Mouse (Mus musculus): ENCODE data around the gene Rab11a.
"Not testable (repeated sequence)": the region's sequence is repeated elsewhere in the genome, so short reads cannot be mapped to it uniquely, and the experiment has no call there.

Rab11a gene

DNA sequence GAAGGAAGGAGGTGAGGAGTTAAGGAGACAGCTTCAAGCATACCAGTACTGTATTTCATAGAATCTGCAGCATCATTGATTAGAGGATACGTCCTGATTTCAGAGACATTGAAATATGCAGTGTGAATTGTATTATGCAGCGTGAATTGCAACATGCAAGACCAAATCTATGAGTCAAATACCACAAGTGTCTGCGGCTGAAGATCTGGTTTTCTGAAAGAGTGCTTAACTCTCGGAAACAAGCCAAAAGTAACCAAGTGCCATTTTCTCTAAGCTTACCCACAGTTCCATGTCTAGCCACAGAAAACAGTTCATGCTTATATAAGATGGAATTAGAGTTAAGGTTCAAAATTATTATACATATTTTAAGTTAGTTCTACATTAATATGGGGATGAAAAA, 10.2 kb upstream of the Rab11a start:
- DNase-seq (ENCODE audit: low spot score in 2 of 2), result no peak

DNA sequence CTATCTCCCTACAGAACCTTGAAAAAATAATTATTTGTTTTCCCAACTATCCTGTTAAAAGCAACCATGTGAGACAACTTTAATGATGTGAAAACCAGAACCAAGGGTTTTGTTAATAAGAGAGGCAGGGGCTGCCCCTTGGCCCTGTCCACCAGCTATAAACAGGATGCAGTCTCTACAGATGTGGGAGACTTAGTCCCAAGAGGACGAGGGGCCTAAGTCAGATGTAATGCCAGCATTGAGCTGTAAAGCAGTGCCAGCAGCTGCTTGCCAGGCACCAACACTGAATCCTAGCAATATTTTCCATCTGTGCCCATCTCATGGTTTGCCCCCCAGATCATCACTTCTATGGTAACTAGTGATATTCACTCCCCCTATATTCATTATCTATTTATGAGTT, 4.9 kb upstream of the Rab11a start:
- no peak for DNase-seq (ENCODE audit: low spot score in 2 of 2)

DNA sequence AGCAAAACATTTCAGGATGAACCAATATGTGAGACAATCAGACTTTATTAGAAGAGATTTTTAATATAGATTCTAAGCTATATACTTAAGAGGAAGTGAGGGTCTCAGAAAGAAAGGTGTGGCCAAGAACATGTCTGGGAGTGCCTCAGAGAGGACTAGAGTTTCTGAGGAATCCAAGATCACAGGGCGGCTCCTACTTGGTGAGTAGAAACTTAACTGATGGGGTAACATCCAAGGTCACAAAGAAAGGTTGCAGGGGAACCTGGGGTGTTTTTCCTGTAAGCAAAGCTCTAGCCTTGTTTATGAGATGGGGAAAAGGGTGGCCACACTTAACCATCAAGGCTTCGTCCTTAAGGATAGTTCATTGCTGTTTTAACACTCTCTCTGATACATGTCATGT, 1.4 kb upstream of the Rab11a start:
- no peak for DNase-seq (ENCODE audit: low spot score in 2 of 2)

DNA sequence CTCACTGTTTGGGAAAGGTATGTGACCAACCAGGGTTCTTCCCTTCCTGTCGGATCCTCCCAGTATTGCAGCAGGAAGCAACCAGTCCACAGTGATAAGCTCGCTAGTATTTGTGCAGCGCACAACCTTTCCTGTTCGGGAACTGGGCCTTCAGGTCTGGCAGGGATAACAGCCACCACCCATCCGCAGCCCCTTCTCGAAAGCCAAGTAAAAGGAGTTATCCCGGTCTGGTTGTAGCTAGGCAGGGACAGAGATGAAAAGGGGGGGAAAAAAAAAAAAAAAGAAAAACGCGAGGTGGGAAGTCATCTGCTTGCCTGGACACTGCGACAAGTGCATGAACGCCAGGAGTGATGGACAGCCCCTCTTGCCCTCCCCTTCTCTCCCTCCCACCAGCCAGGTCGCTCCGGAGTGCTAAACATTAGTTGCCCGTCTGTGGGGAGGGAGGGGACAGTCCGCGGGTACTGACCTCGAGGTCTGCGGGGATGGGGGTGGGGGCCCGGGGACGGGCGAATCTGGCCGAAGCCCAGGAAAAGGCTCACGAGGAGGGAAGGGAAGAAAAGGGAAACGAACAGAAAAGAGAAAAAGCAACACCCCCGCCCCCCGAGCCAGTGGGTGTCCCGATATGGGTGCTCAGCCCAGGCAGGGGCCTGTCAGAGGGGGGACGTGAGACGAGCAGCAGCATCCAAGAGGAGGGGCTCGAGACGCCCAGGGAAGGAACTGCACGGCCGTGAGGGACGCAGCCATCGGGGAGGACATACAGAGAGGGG, 736 bp downstream of the Rab11a start:
- peak; percentile 70 to 71 for DNase-seq (ENCODE audit: low spot score in 2 of 2)

DNA sequence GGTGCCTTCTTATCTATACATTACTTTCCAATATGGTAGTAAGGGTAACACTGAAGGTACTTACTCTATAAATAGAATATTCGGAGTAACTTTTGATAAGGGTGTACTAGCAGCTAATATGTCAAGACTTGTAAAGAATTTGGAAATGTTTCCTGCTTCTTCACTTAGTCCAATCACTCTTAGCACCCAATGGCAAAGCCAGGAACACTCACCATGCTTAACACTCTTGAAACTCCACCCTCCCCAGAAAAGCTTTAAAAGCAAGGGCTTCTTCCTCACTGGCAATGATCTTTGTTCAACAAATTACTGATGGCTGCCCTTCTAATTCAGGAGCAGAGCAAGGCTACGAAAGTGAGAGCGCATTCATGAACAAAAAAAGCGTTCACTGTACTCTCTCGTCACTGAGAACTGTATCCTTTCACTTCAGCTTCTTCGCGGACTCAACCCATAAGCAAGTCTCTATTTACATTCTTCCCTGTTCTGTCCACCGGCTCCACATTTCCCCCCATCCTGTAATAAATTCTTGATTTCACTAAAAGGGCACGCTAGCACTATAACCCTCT, 1.4 kb downstream of the Rab11a start:
- peak in 1 of 2 experiments; percentile 28 for DNase-seq (ENCODE audit: low spot score in 2 of 2)

DNA sequence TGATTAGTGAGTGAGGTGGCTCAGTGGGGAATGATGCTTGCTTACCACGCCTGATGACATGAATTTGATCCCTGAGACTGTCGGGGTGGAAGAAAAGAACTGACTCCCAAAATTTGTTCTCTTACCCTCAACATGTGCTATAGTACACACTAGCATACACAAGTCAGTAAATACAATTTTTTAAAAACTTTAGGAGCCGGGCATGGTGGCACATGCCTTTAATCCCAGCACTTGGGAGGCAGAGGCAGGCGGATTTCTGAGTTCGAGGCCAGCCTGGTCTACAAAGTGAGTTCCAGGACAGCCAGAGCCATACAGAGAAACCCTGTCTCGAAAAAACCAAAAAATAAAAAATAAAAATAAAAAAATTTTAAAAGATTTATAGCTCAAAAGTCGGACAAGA, 2.6 kb downstream of the Rab11a start:
- DNase-seq (ENCODE audit: low spot score in 2 of 2), result not testable (repeated sequence)

DNA sequence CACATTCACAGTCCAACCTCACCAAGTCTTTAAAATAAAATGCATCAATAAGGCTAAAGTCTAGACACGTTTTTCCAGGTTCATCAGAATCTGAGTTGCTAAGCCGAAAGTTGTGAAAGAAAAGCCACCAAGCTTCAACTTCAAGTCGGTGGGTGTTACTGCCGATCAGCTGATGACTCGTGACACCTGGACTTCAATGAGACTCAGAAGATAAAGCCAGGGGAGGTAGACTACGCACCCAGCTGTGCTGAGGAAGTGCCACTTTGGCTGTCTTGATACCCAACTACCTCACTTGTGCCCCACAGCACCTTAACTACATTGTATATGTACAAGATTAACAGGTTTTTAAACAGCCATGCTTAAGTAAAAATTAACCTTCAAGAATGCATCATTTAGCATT, 3.4 kb downstream of the Rab11a start:
- DNase-seq (ENCODE audit: low spot score in 2 of 2), result no peak

DNA sequence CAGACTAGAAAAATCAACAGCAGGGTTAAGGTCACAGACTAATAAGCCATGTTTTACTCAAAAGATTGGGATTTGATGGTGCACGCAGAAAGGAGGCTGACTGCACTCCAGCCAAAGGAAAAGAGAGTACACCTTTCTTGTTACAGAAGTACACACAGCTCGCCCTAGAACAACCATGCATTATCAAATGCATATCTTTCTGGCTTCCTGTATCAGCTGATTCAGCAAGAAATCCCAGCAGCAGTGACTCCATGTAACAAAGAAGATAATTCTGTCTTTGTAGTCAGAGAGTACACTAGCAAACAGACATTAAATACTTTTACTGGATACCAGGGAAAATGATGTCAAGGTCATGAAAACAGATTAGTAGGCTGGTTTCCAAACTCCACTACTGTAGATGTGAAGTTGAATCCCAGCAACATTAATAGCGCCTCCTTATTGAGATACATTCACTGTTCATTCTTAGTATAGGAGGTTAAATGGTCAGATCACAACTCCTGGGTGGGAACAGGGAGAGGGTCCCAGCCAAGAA, 6.5 kb downstream of the Rab11a start:
- DNase-seq (ENCODE audit: low spot score in 2 of 2), result no peak

DNA sequence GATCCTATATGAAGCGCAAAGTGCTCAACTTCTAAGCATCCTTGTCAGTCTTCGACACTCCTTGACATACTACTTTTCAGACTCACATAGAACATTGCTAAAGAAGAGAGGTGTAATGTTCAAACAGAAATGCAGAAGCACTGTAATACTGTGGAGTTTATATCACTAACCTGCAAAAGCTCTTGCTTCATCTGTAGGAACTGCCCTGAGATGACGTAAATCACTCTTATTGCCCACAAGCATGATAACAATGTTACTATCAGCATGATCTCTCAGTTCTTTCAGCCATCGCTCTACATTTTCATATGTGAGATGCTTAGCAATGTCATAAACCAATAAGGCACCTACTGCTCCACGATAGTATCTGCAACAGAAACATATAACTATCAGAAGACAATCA, 11.1 kb downstream of the Rab11a start:
- DNase-seq (ENCODE audit: low spot score in 2 of 2), result no peak

DNA sequence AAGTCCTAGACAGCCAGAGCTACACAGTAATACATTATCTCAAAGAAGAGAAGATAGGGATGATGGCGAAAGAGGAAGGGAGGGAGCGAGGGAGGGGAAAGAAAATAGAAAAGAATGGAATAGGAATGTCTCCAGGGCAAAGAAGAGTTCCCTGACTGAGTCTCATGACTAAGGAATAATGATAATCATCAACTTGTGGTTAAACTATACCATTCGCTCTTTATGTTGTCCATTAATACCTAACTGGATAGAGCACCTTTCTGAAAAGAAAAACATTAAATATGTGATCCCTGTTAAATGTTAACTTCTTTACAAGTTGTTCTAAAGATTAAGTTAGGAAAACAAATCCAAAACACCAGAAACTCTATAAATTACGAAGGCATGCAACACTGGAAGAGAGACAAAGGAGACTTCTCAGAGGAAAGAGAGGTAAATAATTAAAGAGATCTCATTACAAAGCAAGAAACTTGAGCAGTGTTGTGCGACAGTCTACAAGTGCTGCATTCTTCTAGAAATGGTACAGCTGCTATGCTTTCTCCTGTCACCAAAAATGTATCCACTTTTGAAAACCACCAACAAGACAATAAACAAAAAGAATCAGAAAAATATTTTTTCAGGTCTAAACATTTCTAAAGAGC, 17.9 kb downstream of the Rab11a start:
- no peak for DNase-seq (ENCODE audit: low spot score in 2 of 2)

DNA sequence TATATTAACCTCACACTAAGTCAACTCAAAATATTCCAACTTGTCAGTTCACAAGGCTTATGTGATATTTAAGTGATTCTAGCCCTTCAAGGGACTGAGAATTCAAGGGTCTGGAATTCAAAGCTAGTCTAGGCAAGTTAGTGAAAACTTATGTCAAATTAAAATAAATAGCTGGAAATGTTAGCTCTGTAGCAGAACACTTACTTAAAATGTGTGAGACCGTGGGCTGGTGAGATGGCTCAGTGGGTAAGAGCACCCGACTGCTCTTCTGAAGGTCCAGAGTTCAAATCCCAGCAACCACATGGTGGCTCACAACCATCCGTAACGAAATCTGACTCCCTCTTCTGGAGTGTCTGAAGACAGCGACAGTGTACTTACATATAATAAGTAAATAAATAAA, 27.3 kb downstream of the Rab11a start:
- not testable (repeated sequence) for DNase-seq (ENCODE audit: low spot score in 2 of 2)

DNA sequence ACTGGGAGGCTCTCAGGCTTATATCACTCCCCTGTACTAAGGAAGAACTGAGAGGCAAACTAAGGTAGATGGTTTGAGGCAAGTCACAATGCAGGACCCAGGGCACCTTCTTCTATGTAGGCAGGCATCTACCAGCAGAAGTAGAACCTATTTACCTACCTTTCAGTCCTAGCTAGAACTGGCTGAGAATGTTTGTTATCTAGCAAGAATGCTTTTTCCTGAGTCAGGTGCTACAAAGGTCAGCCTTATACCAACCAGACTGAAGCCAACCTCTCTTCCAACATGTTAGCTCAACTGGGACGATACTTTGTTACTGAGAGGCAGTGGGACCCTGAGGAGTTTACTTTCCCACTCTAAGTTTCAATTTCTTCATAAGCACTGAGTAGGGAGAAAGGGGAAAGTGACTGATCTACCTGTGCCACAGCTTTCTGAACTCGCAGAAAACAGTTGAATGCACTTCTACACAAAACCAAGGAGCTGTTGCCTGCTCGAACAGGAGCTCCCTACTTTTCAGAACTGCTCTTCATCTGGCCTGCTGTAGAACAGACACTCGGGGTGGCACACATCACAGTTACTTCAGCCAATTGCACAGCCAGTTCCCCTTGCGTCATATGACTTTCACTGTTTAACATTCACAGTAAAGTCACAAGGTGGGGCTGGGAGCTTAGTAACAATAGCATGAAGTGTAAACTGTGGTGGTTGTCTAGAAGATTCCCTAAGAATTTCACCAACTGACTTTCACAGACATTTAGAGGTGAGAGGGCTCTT, 33.3 kb downstream of the Rab11a start:
- no peak for DNase-seq (ENCODE audit: low spot score in 2 of 2)

DNA sequence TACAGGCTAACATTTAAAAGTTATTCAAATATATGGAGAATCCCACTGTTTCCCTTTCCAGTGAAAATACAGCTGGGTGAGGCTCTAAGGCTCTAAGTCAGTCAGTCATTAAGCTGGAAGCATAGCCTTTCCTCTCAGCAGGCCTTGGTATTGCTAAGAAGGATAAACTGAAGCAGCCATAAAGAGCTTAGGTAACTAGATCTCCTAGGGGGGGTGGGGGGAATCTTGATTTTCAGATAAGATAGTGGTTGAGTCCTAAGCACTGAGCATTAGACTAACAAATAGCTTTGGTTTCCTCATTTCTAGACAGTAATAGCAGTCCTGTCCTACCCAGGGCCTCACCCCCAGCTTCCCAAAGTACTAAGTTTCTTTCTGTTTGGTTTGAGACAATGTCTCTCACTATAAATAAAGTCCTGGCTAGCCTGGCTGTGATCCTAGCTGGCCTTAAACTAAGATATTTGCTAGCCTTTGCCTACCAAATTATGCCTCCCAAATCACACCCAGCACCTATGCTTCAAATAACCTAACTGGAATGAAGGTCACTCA, 34.1 kb downstream of the Rab11a start:
- DNase-seq (ENCODE audit: low spot score in 2 of 2), result no peak

DNA sequence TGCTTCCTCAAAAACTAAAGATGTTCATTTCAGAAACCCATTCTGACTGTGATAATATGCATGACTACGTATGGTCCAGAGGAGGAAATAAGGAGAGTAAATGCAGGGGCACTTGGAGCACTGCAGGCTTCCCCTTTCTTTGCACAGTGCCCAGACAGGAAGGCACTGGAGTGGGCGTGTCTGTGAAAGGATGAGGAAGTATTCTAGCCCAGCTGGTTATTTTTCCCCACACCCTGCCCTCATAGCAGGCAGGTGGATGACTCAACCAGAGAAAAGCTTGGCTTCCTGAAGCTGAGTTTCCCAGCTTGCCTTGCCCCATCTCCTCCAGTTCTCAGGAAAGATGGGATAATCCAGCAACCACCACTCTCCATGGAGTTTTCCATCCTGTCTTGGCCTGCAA, 34.6 kb downstream of the Rab11a start:
- DNase-seq (ENCODE audit: low spot score in 2 of 2), result peak; percentile 52 to 57

DNA sequence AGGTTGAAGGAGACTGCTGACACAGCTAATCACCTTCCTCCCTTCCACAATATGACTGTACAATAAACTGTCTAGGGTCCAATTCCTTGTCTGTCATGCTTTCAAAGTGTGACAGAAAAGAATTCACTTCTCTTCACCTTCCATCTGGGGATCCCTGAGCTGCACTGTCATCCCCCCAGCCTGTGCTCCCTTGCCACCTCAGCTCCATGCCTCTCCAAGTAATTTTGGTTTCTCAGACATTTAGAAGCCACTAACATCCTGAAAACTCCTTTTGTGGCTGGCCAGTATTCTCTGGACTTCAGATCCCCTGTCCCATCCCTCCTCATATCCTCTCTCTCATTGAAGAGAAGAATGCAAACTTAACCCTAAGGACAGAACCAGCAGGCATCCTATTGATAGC, 35.2 kb downstream of the Rab11a start:
- DNase-seq (ENCODE audit: low spot score in 2 of 2), result no peak

DNA sequence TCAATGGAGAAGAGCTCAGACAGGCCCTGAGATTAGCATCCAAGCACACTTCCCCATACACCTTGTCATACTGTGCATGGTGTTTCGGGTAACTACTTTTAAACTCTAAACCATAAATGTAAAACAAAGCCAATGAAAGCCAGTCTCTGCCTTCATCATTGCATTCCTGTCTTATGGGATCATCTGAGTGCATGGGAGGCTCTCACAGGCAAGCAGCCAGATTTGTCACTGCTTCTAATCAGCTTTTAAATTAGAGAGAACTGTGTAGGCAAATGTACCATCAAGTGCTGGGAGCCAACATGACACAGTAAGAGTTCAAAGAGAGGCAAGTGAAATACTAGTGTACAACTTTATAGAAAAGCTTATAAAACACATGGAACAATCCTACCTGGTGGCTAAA, 35.9 kb downstream of the Rab11a start:
- DNase-seq (ENCODE audit: low spot score in 2 of 2), result peak; percentile 44 to 50

DNA sequence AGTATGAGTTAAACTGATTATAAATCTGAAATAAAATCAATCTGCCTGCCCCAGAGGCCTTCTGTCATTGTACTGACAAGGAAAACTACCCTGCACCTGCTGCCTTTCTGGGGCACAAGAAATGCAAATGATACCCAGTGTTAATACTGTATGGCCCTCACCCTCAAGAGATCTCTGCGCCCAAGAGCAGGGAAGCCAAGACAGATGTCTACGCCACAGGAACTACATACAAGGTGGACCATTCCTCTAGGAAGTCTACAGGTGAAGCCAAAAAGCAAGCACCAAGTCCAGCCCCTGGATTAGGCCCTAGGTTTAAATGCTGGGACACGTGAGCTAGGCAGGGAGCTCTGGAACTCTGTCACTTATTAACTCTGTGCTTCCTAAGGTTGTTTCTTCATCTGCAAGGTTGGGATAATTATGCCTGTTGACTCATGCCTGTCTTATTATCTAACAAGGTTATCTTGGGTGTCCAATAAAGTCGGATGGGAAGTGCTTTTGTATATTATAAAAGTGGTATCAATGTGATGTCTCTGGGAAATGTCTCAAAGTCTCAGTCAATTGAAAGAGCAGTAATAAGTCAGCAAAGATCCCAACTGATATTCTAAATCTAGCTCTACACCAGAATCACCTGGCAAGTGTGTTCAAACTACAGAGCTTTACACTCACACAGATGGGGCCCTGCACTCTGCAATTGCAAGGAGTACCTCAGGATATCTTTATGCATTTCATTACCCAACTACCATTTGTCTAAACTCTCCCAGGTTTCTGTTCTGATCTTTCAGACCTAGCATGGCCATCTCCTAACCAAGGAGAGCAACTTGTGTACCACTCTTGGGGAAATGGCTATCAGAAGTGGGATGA, 36.9 kb downstream of the Rab11a start:
- no peak for DNase-seq (ENCODE audit: low spot score in 2 of 2)

DNA sequence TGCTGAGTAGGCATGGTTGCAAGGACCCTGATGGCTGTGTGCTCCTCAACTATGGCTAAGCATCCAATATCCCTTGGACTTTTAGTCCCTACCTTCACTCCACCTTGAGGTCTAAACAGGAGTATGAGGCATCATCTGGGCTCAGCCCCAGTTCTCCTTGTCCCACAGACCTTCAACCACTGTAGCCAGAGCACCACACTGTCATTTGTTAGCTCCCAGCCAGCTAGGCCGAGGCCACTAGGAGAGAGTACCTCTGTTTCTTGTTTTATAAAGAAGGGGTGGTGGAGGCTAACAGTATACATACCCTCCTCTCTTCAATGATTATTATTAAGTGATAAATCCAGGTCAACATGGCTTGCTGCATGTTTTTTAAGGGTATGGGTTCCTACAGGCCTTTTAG, 39.0 kb downstream of the Rab11a start:
- DNase-seq (ENCODE audit: low spot score in 2 of 2), result no peak

DNA sequence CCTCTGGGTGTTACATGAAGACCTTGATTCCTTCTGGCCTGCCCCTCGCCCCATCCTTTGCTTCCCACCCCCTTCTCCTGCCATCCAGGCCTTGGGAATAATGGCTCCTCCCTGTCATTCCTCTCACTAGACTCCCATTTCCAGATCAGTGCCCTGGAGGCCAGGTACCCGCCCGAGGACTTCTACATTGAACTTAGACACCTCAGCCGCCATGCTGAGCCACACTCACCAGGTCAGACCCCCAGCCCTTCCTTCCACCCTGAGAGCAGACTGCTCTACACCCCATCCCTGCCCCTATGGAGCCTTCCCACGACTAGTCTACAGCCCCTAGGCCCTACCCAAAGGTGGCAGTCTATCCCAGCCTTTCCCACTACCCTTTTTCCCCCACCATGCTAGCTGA, 39.9 kb downstream of the Rab11a start:
- no peak for DNase-seq (ENCODE audit: low spot score in 2 of 2)

DNA sequence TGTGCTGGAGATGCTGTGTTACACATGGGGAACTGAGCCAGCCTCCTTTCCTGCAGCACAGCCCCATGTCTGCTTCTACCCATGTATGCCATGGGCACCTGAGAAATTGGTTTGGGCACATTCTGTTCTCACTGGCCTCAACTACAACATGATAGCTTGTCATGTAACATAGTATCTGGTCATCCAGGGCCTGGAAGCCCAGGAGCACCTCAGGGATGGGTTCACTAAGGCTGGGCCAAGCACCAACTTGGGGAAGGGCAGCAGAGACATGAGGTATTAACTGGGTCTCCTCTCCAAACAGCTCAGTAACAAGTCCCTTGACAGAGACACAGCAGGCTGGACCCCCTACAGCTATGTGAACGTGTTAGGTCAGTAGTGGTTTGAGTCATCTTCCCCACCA, 40.6 kb downstream of the Rab11a start:
- DNase-seq (ENCODE audit: low spot score in 2 of 2), result no peak

DNA sequence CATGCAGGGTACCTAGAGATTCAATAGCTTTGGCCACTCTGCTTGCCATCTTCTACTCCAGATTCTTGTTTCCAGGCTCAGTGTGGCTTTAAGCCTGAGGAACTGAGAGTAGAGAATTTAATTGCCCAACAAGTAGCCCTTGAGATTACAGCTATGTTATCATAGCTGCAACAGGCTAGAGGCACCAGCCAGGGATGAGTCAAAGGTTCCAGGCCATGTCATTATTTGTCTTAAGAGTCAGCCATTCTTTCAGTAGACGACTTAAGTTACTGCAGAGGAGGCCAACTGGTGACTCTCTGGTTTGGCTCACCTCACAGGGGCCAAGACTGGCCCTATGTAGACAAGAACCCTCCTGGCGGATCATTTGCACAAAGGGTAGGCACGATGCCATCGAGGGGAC, 41.2 kb downstream of the Rab11a start:
- no peak for DNase-seq (ENCODE audit: low spot score in 2 of 2)

Measured in right cerebral cortex, postnatal 10 days (tissue).